Mouse (Mus musculus) thymus, adult 2 months (tissue): ENCODE data around the gene Pwp2. TPM values are rescaled to one million over a fixed set of nuclear protein-coding genes. Genes with fewer than 3 reads are reported as not detected.

Experiments used
- DNase-seq: peaks from one replicate; pipeline ENCODE4 v3.0.0; 2021
- H3K27ac ChIP-seq: fragments of 200-500 bp; 2 replicates; pipeline ENCODE4 v1.5.1; 2012; ENCODE audit warnings: low read length, control low read depth; ENCODE audit not compliant: control insufficient read depth, insufficient read depth
- H3K27me3 ChIP-seq: fragments of 200-500 bp; 2 replicates; pipeline ENCODE4 v1.6.1; 2012; ENCODE audit warnings: mild to moderate bottlenecking, low read length, moderate library complexity, mixed read lengths; ENCODE audit not compliant: control insufficient read depth, insufficient read depth
- H3K36me3 ChIP-seq: fragments of 200-500 bp; 2 replicates; pipeline ENCODE4 v1.6.1; 2012; ENCODE audit warnings: mild to moderate bottlenecking, low read length, moderate library complexity; ENCODE audit not compliant: control insufficient read depth, insufficient read depth
- H3K4me1 ChIP-seq: fragments of 200-500 bp; replicated peaks from 2 replicates; pipeline ENCODE4 v1.6.1; 2012; ENCODE audit warnings: low read length; ENCODE audit not compliant: control insufficient read depth, insufficient read depth
- H3K4me3 ChIP-seq: fragments of 200-500 bp; 2 replicates; pipeline ENCODE4 v1.5.1; 2012; ENCODE audit warnings: mild to moderate bottlenecking, low read length, control low read depth, moderate library complexity; ENCODE audit not compliant: control insufficient read depth, insufficient read depth
- CTCF ChIP-seq: fragments of 200-500 bp; IDR thresholded peaks from 2 replicates; pipeline ENCODE4 v1.5.1; 2012; ENCODE audit warnings: mild to moderate bottlenecking, control low read depth, low read length, moderate library complexity, borderline replicate concordance; ENCODE audit not compliant: control insufficient read depth, poor library complexity, insufficient read depth; ENCODE audit errors: extremely low read depth
- POLR2A ChIP-seq: fragments of 200-500 bp; IDR thresholded peaks from 2 replicates; pipeline ENCODE4 v1.6.1; 2012; ENCODE audit warnings: mild to moderate bottlenecking, low read length, control low read depth, moderate library complexity; ENCODE audit not compliant: control insufficient read depth, poor library complexity, insufficient read depth; ENCODE audit errors: extremely low read depth
- WGBS: fragments of 180-500 bp; shearing (Covaris S2); methylation state at CpG from one replicate; pipeline ENCODE4 v1.1.7; 2018; 5-methylcytosine and 5-hydroxymethylcytosine counted together
- polyA plus RNA-seq: library from polyadenylated mRNA; depleted of rRNA; stranded (reverse); fragments of >200 nt; gene quantifications from 2 replicates; pipeline ENCODE4 v1.2.3, GENCODE M21; 2012

The Pwp2 gene
- polyA plus RNA-seq, 1 experiment = 16.4 TPM

DNA sequence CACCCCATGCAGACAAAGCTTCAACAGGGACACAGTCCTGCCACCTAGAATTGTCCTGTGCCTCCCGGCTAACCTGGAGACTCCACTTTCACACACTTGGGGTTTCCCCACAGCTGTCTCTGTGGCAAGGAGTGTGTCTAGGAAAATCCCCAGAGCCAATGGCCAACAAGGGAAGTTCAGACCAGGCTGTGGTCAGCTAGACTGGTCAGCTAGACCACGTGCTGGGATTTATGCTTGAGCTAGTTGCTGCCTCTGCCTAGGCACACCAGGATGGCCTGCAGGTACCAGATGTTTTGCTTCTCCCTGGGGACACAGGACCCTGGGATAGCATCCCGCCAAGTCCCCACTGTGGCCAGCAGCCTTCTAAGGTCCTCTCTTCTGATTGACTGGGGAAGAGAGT lies 47.8 kb downstream of the Pwp2 start:
- no peak overlapping the region for H3K4me3 ChIP-seq
- H3K36me3 ChIP-seq = no peaks in the 10 kb centered on the region
- TF ChIP-seq POLR2A = no peak
- no peaks in the 10 kb centered on the region for H3K27me3 ChIP-seq
- H3K4me1 ChIP-seq = peaks cover 20% of the 10 kb centered on the region
- DNase-seq = no peak
- 88% methylated on average over 3 of the region's 3 CpGs for WGBS
- H3K27ac ChIP-seq = no peak overlapping the region

DNA sequence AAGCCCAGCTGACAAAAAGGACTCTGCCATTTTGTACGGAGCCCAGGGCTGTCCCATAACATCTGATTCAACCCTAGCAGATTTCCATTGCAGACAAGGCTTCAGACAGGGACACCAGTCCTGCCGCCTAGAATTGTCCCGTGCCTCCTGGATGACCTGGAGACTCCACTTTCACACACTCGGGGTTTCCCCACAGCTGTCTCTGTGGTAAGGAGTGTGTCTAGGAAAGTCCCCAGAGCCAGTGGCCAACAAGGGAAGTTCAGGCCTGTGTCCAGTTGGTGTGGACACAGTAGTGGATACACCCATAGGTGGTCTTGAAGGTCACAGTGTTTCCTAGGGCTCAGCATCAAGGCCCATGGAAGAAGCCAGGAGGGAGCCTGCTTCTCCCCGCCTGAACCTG lies 49.0 kb downstream of the Pwp2 start:
- Histone ChIP-seq H3K27ac (no peak overlapping the region), H3K36me3 (no peaks in the 10 kb centered on the region), H3K4me3 (no peak overlapping the region), H3K4me1 (peaks cover 20% of the 10 kb centered on the region), H3K27me3 (no peaks in the 10 kb centered on the region)
- 86% methylated on average over 5 of the region's 5 CpGs for WGBS
- DNase-seq = no peak
- no peak for TF ChIP-seq POLR2A
- TF ChIP-seq CTCF = no peak

DNA sequence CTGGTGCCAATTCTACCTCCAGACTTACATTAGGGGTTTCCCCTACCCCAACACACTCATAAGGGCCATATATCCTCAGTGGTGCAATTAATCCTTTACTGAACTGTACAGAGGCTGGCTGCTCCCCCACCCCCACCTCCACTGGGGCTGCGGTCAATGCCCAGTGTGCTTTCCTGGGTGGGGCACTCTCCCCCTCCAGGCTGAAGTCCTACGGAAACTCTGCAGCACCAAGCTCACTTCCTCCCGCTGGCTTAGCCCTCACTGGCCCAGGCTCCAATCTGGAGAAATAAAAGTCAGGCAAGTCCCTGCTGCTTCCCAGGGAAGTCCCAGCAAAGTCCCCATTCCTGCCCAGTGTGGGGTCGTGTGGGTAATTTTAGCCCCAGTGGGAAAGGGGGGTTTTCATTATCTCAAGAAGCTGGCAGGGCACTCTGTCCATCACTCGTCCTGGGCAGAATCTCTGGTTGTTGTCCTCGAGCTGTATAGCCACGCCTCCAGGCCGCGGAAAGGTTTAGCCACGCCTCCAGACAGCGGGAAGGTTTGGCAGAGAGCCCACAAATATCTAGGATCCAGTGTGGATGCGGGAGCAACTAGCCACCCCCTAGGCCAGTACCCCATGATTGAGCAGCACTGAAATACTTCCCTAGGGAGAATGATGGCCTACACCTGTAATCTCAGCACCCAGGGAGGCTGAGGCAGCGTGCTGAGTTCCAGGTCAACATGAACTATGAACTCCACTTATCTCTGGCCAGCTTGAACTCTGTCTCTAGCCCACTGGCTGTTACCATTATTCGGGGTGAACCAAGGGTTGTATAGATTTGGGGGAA lies 49.8 kb downstream of the Pwp2 start:
- Histone ChIP-seq H3K4me1 (peaks cover 23% of the 10 kb centered on the region), H3K4me3 (no peak overlapping the region), H3K27me3 (no peaks in the 10 kb centered on the region), H3K27ac (no peak overlapping the region), H3K36me3 (no peaks in the 10 kb centered on the region)
- 61% methylated on average over 14 of the region's 14 CpGs for WGBS
- no peak for TF ChIP-seq POLR2A
- no peak for TF ChIP-seq CTCF
- DNase-seq = no peak

DNA sequence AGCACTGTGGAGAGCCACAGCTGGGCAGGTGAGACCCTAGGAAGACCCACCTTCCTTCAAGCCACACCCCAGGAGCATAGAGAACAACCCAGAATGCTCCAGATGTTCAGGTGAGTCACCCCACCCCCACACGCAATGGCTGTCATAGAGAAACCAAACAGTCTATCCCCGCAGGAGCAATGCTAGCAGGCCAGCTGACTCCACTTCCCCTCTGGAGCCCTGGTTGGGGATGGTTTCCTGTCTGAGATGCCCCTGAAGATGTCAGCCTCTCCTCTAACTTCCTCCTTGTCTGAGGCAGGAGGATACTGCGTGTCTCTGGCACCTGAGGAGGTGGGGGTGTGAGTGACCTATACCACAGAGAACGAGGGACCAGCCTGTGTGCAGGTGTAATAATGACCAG lies 50.5 kb downstream of the Pwp2 start:
- Histone ChIP-seq H3K4me3 (no peak overlapping the region), H3K36me3 (no peaks in the 10 kb centered on the region), H3K27ac (peak overlapping the region; percentile 23; the same call in 1 of the 2 replicates), H3K27me3 (no peaks in the 10 kb centered on the region), H3K4me1 (peaks cover 28% of the 10 kb centered on the region)
- WGBS = 18% methylated on average over 4 of the region's 4 CpGs
- TF ChIP-seq CTCF (no peak), POLR2A (no peak)
- peak; percentile 28 for DNase-seq

DNA sequence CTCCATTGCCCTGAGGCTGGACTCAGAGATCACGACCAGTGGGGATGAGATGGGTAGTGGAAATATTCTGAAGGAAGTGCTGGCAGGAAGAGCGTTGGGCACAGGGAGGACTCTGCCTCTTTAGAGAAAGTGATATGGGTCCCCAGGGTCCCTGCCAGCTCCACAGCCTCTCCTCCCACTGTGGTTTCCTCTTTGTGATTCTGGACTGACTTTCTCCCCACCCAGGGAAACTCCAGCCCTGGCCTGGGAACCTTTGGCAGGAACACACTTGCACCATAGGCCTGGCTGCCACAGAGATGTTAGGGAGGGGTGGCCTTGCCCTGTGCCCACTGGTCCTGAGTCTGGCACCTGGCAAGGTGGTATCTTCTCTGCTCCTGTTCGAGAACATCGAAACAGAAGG lies 55.0 kb downstream of the Pwp2 start:
- Histone ChIP-seq H3K27ac (no peak overlapping the region), H3K36me3 (no peaks in the 10 kb centered on the region), H3K4me1 (peaks cover 23% of the 10 kb centered on the region), H3K4me3 (no peak overlapping the region), H3K27me3 (no peaks in the 10 kb centered on the region)
- DNase-seq = no peak
- TF ChIP-seq POLR2A = no peak
- no peak for TF ChIP-seq CTCF
- WGBS = 63% methylated on average over 4 of the region's 4 CpGs

DNA sequence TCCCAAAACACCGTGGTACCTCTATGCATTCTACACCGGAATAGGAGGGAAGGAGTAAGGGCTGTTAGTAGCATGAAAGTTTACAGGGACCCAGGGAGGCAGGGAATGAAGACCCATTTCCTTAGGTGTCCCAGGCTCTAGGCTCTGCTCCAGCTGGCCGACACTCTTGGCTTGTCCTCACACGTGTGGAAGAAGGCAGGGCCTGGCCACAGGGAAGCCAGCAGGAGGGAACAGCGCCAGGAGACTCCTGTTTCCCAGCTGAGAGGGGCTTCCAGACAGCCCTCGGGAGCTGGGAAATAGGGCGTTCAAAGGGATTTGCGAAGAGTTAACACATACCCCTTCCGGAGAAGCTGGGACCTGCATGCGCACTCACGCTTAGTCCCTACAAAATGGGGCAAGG lies 55.5 kb downstream of the Pwp2 start:
- Histone ChIP-seq H3K4me3 (no peak overlapping the region), H3K4me1 (peaks cover 22% of the 10 kb centered on the region), H3K27me3 (no peaks in the 10 kb centered on the region), H3K27ac (no peak overlapping the region), H3K36me3 (no peaks in the 10 kb centered on the region)
- no peak for TF ChIP-seq POLR2A
- WGBS = 86% methylated on average over 11 of the region's 11 CpGs
- no peak for DNase-seq

DNA sequence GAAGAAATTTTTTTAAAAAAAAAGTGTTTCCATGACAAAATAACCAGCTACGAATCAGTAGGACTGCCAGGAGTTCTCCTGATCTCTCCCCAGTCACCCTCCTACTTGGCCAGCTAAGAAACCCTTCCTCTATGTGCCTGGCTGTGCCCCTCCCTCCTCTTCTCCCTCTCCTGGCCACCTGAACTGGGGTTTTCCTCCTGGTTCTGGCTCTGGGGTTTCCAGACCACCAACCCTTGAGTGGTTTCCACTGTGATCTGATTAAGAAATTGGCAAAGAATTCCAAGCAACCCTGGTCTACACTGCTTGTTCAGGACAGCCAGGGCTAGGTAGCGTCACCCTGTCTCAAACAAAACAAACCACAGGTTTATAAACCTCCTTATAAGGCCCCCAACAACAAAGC lies 56.3 kb downstream of the Pwp2 start:
- TF ChIP-seq CTCF (no peak), POLR2A (no peak)
- no peak for DNase-seq
- Histone ChIP-seq H3K27me3 (no peaks in the 10 kb centered on the region), H3K4me1 (peaks cover 21% of the 10 kb centered on the region), H3K4me3 (no peak overlapping the region), H3K36me3 (no peaks in the 10 kb centered on the region), H3K27ac (no peak overlapping the region)
- WGBS = 75% methylated on average over 2 of the region's 2 CpGs
